Mouse (Mus musculus): Measurements from ENCODE around the gene Rtp1.

DNA sequence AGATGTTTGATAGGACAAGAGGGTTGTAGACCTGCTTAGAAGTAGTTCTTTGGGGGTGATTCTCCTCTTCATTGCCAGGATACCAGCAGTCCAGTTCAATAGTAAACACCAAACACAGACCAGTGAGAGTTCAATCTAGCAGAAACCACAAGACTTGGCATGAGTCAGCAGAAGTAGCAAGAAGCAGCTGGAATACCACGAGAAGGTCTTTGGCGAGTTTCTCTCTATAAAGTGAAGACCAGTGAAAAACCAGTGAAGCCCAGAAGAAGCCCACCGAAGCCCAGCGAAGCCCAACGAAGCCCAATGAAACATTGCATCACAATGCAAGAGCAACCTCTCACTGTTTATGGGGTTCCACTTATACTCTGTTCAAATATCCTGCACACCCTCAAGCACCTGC is 31.0 kb upstream of the Rtp1 start:
- TF ChIP-seq CTCF (conservative IDR thresholded peaks at IDR 0.05; ENCODE audit: low read length) (no peak), NANOG (IDR thresholded peaks at IDR 0.05; ENCODE audit: borderline replicate concordance, low read length) (no peak), POU5F1 (IDR thresholded peaks at IDR 0.05; ENCODE audit: borderline replicate concordance, low read length) (no peak)

Measured in E14TG2a.4 (cell line).